Mouse (Mus musculus): ENCODE measurements at regions not wholly inside any gene's neighbourhood (a gene's known extent, or its start where the extent isn't known, plus 50 kb on each side); places are given as distances from the start of the nearest gene placed in this dataset.

DNA sequence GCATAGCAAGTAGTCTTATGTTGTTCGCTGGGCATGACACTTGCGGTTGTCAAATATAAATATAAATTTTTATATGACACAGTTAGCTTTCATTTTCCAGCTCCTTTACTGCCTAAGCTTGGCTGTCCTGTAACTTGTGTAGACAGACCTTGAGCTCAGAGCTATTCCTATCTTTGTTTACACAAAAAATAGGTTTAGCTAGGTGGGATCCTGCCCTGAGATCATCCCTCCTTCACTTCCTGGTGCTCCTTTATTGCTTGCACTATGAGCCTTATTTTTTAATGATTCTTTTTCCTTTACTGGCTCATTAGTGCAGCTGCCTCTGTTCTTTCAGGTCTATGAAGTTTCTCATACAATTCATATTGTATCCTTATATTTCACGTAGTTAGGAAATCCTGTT, 375.6 kb upstream of the Tfap2d start:
- Histone ChIP-seq H3K36me3 (no peaks in the 10 kb centered on the region), H3K4me3 (replicated peaks) (no peak overlapping the region), H3K27me3 (replicated peaks) (no peaks in the 10 kb centered on the region), H3K4me2 (no peak overlapping the region), H3K9ac (replicated peaks) (no peak overlapping the region), H3K4me1 (no peaks in the 10 kb centered on the region), H3K27ac (replicated peaks) (no peak overlapping the region), H3K9me3 (replicated peaks) (no peaks in the 10 kb centered on the region; the same call in 1 of the 2 replicates)
- ATAC-seq (ENCODE audit: low FRiP score) = no peak
- WGBS = 94% methylated on average over 3 of the region's 3 CpGs

DNA sequence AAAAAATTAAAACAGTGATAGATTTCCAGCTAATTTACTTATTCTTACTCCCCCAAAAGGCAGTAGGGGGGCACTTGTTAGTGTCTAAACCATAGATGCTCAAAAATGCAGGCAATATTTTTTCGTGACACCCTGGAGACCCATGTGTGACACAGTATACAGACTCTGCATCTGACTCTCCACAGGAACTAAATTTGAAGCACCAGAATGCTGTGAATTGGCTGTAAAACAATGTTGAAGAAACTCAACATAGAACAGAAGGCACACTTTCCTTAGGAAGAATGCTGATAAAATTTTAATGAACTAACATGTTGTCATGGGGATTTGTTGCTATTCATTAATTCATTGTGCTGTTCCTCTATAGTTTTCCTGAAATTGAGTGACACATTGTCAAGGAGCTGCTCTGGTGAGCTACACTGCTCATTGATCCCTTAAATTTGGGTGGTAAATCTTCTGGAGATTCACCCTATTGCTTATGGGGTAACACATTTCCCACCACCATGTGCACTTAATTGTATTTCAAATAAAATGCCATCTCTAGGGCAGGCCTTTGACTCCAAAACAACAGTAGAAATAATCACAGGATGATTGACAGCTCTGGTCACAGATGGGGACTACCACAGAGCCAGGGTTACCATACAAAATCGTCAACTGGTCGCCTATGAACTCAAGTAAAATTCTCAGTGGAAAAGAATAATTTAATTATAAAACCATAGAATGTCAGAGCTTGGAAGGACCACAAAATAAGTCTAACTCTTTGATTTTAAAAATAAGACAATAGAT, 344.3 kb upstream of the Tfap2d start:
- no peak overlapping the region for H3K27ac ChIP-seq (replicated peaks)
- H3K4me2 ChIP-seq = no peak overlapping the region
- H3K4me1 ChIP-seq = no peaks in the 10 kb centered on the region
- no peaks in the 10 kb centered on the region for H3K36me3 ChIP-seq
- 63% methylated on average over 3 of the region's 3 CpGs for WGBS
- no peaks in the 10 kb centered on the region for H3K9me3 ChIP-seq (replicated peaks)
- H3K4me3 ChIP-seq (replicated peaks) = no peak overlapping the region
- H3K9ac ChIP-seq (replicated peaks) = no peak overlapping the region
- H3K27me3 ChIP-seq (replicated peaks) = no peaks in the 10 kb centered on the region
- ATAC-seq (ENCODE audit: low FRiP score) = peak; percentile 68

DNA sequence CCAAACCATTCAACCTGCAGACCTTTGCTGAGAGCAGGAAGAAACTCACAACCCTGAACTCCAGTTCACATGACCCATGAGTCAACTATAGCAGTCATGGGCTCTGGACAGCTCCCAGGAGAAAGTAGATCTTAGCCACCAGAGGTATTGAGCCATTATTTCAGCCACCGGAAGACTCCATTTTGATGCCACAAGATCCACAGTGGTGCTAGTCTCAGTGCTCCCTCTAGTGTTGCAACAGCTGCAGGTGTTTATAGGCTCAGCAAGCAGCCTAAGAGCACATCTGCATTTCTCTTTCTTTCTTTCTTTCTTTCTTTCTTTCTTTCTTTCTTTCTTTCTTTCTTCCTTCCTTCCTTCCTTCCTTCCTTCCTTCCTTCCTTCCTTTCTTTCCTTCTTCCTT, 309.2 kb upstream of the Tfap2d start:
- Histone ChIP-seq H3K27me3 (replicated peaks) (no peaks in the 10 kb centered on the region), H3K4me2 (no peak overlapping the region), H3K27ac (replicated peaks) (no peak overlapping the region), H3K9me3 (replicated peaks) (no peaks in the 10 kb centered on the region), H3K4me1 (no peaks in the 10 kb centered on the region), H3K9ac (replicated peaks) (no peak overlapping the region), H3K4me3 (replicated peaks) (no peak overlapping the region), H3K36me3 (no peaks in the 10 kb centered on the region)
- WGBS = 59% methylated on average over 1 of the region's 1 CpGs
- no peak for ATAC-seq (ENCODE audit: low FRiP score)
